21 mouse cellular contexts compared by ENCODE assay signal in the genomic region with DNA sequence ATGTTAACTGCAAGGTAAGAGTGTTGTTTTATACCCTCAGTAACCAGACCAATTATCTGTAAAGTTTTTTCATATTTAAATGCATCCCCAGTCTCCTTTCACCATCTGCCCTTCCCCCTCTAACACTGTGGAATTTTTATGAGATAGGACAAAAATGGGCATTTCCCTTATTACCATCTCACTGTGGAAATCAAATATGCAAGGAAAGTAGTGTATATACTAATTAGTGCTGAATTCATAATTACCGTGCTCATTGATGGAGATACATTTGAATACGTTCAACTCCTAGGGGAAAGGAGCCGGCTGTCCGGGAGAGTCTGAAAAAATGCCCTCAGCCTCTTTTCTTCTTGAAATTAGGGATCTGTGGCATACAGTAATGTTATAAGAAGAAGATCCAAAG.
DNase-seq lines count a peak whose midpoint lies in the region; ATAC-seq lines count a peak whose summit lies in the region.
"Had no signal": no experiment of that assay in that cellular context is flagged by ENCODE, and none has a peak within 500 bp of the region (broad histone marks: within the 10 kb centered on the region; RNA-seq: fewer than 3 reads in every experiment).

No protein-coding gene starts in this region.

- H3K4me2 ChIP-seq in forebrain, embryonic 11.5 days (ENCODE audit: low read depth, low read length, severe bottlenecking) = no peak overlapping the region
- no peak overlapping the region for H3K4me2 ChIP-seq in neural tube, embryonic 13.5 days
- no peak overlapping the region for H3K4me2 ChIP-seq in midbrain, embryonic 14.5 days (ENCODE audit: low read length)
- H3K4me2 ChIP-seq: embryonic facial prominence, embryonic 12.5 days had no signal

- no peak for DNase-seq in forebrain, embryonic 11.5 days (ENCODE audit: low spot score)
- DNase-seq in forebrain, embryonic 10.5 days (ENCODE audit: extremely low spot score, low spot score) = no peak
- no peak for DNase-seq in neural tube, embryonic 10.5 days (ENCODE audit: extremely low spot score, low spot score)
- peak; percentile 72 for DNase-seq in midbrain, embryonic 14.5 days
- DNase-seq in adipocyte (ENCODE audit: low spot score) = no peak
- no peak for DNase-seq in frontal cortex, postnatal 14 days (ENCODE audit: low spot score in 2 of 2)
- no peak for DNase-seq in thymus, adult 18-20 months
- DNase-seq: adrenal gland, postnatal 10 days; cerebellum, adult 2 months; cerebellum, postnatal 25 days; gastrocnemius, adult 2 months; kidney, adult 9 months; kidney, postnatal 25 days; liver, postnatal 0 days; right cerebral cortex, postnatal 4 days had no signal

- peak; percentile 63 for ATAC-seq in forebrain, embryonic 11.5 days (replicated peaks; ENCODE audit: low FRiP score)
- ATAC-seq in neural tube, embryonic 13.5 days (ENCODE audit: low read depth) = 0 out of 2 replicates have a peak, but pooled peaks have one; percentile 7
- ATAC-seq in midbrain, embryonic 14.5 days (ENCODE audit: low FRiP score, low TSS enrichment) = peak; percentile 53; the same call in 1 of the 2 replicates
- ATAC-seq: activated CD4-positive, CD25-positive, alpha-beta regulatory T cell, adult 4 months; intestine, embryonic 16.5 days; liver, postnatal 0 days; lung, postnatal 0 days had no signal

- H3K9me3 ChIP-seq in forebrain, embryonic 11.5 days (ENCODE audit: control insufficient read depth, low read length) = no peaks in the 10 kb centered on the region
- no peaks in the 10 kb centered on the region for H3K9me3 ChIP-seq in forebrain, embryonic 10.5 days
- no peaks in the 10 kb centered on the region for H3K9me3 ChIP-seq in neural tube, embryonic 13.5 days
- H3K9me3 ChIP-seq in midbrain, embryonic 14.5 days (ENCODE audit: control insufficient read depth, low read length) = no peaks in the 10 kb centered on the region
- H3K9me3 ChIP-seq: embryonic facial prominence, embryonic 12.5 days had no signal

- no peaks in the 10 kb centered on the region for H3K36me3 ChIP-seq in forebrain, embryonic 11.5 days (ENCODE audit: control insufficient read depth, insufficient read depth, low read length)
- H3K36me3 ChIP-seq in forebrain, embryonic 10.5 days (replicated peaks) = no peaks in the 10 kb centered on the region
- no peaks in the 10 kb centered on the region for H3K36me3 ChIP-seq in neural tube, embryonic 13.5 days
- no peaks in the 10 kb centered on the region for H3K36me3 ChIP-seq in midbrain, embryonic 14.5 days (ENCODE audit: control insufficient read depth, insufficient read depth, low read length)
- H3K36me3 ChIP-seq: embryonic facial prominence, embryonic 12.5 days had no signal

- H3K27ac ChIP-seq in forebrain, embryonic 11.5 days (ENCODE audit: low read depth, low read length) = no peak overlapping the region
- no peak overlapping the region for H3K27ac ChIP-seq in forebrain, embryonic 10.5 days
- H3K27ac ChIP-seq in neural tube, embryonic 13.5 days (replicated peaks) = peak overlapping the region; percentile 84
- peak overlapping the region; percentile 69 for H3K27ac ChIP-seq in midbrain, embryonic 14.5 days (replicated peaks; ENCODE audit: low read depth, low read length)
- H3K27ac ChIP-seq: embryonic facial prominence, embryonic 12.5 days; gastrocnemius, adult 2 months; layer of hippocampus, adult 2 months had no signal

- H3K4me3 ChIP-seq in forebrain, embryonic 11.5 days (ENCODE audit: low read depth, low read length) = no peak overlapping the region
- H3K4me3 ChIP-seq in forebrain, embryonic 10.5 days = no peak overlapping the region
- no peak overlapping the region for H3K4me3 ChIP-seq in neural tube, embryonic 13.5 days
- no peak overlapping the region for H3K4me3 ChIP-seq in midbrain, embryonic 14.5 days (replicated peaks; ENCODE audit: low read depth, low read length)
- H3K4me3 ChIP-seq: embryonic facial prominence, embryonic 12.5 days; gastrocnemius, adult 2 months; layer of hippocampus, adult 2 months had no signal

- H3K27me3 ChIP-seq in forebrain, embryonic 11.5 days (ENCODE audit: control insufficient read depth, insufficient read depth, low read length) = peaks cover 33% of the 10 kb centered on the region
- H3K27me3 ChIP-seq in forebrain, embryonic 10.5 days (ENCODE audit: poor library complexity, severe bottlenecking) = peaks cover 99% of the 10 kb centered on the region
- H3K27me3 ChIP-seq in neural tube, embryonic 13.5 days = peaks cover 14% of the 10 kb centered on the region
- peaks cover 4% of the 10 kb centered on the region; the same call in 1 of the 2 replicates for H3K27me3 ChIP-seq in midbrain, embryonic 14.5 days (ENCODE audit: control insufficient read depth, insufficient read depth, low read length)

- 30% methylated on average over 4 of the region's 4 CpGs for WGBS in forebrain, embryonic 11.5 days
- 61% methylated on average over 4 of the region's 4 CpGs for WGBS in forebrain, embryonic 10.5 days
- 33% methylated on average over 4 of the region's 4 CpGs for WGBS in neural tube, embryonic 13.5 days
- WGBS in midbrain, embryonic 14.5 days = 18% methylated on average over 4 of the region's 4 CpGs

- H3K9ac ChIP-seq in forebrain, embryonic 11.5 days (ENCODE audit: low read length) = no peak overlapping the region
- no peak overlapping the region for H3K9ac ChIP-seq in neural tube, embryonic 13.5 days
- H3K9ac ChIP-seq in midbrain, embryonic 14.5 days (replicated peaks; ENCODE audit: low read length) = no peak overlapping the region
- H3K9ac ChIP-seq: embryonic facial prominence, embryonic 12.5 days; liver, postnatal 0 days had no signal

- peaks cover 16% of the 10 kb centered on the region for H3K4me1 ChIP-seq in forebrain, embryonic 11.5 days (replicated peaks; ENCODE audit: control insufficient read depth, insufficient read depth, low read length)
- peaks cover 72% of the 10 kb centered on the region for H3K4me1 ChIP-seq in forebrain, embryonic 10.5 days
- peaks cover 85% of the 10 kb centered on the region for H3K4me1 ChIP-seq in neural tube, embryonic 13.5 days (replicated peaks)
- H3K4me1 ChIP-seq in midbrain, embryonic 14.5 days (ENCODE audit: control insufficient read depth, insufficient read depth, low read length) = peaks cover 48% of the 10 kb centered on the region

Comparison
In these comparisons a context has a peak if more than half of its experiments do, and no peak if none do; other contexts are left out.
1. ATAC-seq: peak in every context shown above with its lines; median percentile 63 in forebrain, embryonic 11.5 days; 53 in midbrain, embryonic 14.5 days; 7 in neural tube, embryonic 13.5 days.
2. H3K27ac ChIP-seq: peak in neural tube, embryonic 13.5 days (single experiment) and midbrain, embryonic 14.5 days (single experiment); none in forebrain, embryonic 11.5 days (single experiment) and forebrain, embryonic 10.5 days (single experiment).